Mouse (Mus musculus) adipocyte (in vitro differentiated cells): ENCODE measurements around the gene Map3k5.
"Not testable (repeated sequence)": the region's sequence is repeated elsewhere in the genome, so short reads cannot be mapped to it uniquely, and the experiment has no call there.

Experiments
- DNase-seq: peaks from one replicate; pipeline ENCODE4 v3.0.0-alpha.2; 2016; ENCODE audit warnings: low spot score

Gene Map3k5

GRCm38 (mm10) chr10:19934384-19935294 is at the start of gene Map3k5:
TSS of gene Map3k5 (plus strand) at chr10:19934472.
- DNase-seq, result no peak

DNA sequence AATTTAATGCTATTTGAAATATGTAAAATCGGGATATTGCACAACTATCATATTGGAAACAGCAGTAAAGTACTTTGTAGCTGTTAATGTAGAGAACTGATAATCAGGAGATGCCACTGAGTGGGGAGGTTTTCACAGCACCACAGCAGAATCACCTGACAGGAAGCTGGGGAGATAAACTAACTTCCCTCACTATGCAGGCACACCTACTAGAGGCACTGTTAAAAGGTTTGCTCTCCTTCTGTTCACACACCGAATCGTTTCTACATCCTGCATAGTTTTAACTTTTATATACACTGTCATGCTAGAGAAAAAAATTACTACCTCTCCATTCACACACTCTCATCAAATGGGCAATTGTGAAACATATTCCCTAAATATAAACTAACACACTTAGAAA is 48.0 kb upstream of the Map3k5 start:
- DNase-seq, result no peak

- DNase-seq, result no peak
These were observed 44.4 kb upstream of the Map3k5 start for GRCm38 (mm10) chr10:19889908-19890307.

GRCm38 (mm10) chr10:19891686-19892085 is 42.6 kb upstream of the Map3k5 start:
- no peak for DNase-seq

DNA sequence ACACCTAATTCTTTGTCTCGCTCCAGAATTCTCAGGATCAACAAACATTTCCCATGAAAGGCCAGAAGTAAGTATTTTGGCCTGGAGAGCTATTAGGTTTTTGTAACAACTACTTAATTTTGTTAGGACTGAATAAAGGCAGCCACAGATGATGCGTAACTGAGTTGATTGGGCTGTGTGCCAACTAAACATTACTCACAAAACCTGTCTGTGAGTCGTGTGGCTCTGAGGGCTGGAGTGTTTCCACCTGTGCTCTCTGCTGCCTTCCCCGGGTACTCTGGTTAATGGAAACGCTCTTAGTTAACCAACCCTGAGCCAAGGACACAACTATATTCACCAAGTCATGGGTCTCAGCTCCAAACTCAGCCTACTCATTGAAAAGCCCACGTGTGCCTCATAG is 41.1 kb upstream of the Map3k5 start:
- DNase-seq, result no peak

DNA sequence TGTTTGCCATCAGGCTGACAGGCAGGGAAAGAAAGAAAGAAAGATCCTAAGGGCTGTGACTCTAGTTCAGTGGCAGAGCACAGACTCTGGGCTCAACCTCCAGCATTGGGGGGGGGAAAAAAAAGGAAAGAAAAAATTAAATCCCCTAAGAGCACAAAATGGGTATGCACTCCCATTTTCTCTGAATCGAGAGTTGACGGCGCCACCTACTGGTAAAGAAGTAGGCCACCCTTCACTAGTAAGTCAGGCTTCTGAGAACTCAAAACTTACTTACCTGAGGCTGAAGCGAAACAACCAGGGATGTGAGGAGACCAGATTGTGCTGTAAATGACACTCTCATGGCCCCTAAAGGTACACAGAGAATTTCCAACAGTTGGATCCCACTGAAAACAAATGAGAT is 40.3 kb upstream of the Map3k5 start:
- DNase-seq, result peak; percentile 59

DNA sequence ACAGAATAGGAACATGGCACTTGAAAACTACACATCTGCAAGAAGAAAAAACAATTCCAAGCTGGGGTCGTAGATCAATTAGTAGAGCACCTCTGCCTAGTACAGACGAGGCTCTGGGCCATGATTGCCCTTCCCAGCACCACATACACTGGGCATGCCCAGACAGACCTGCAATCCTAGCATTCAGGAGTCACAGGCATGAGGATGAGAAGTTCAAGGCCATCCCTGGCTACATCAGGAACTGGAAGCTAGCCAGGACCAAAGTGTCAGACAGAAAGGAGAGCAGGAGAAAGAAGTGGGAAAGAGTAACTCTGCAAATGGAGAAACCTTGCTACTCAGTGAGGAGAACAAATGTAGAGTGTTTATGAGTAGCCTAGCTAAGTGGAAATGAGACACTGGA is 34.1 kb upstream of the Map3k5 start:
- no peak for DNase-seq

DNA sequence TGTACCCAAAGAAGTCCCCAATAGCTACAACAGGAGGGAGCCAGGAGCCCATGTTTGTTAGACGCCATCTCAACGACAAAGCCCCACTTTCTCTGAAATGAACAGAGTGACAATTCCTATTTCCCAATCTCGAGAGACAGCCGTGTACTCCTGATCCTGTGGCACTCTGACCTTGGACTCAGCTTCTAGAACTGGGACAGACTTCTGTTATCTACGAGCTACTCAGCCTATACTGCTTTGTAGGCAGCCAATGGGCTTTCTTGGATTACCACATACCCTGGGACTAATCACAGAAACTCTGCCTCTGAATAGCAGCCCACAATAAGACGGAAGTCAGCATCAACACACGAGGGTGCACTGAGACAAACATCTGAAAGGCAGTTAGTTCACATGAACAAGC is 32.3 kb upstream of the Map3k5 start:
- no peak for DNase-seq

GRCm38 (mm10) chr10:19904077-19904820 is 30.0 kb upstream of the Map3k5 start:
- DNase-seq, result no peak

GRCm38 (mm10) chr10:19907246-19907804 is 26.9 kb upstream of the Map3k5 start, which contains the start of gene Pex7:
TSS of gene Pex7 (minus strand) at chr10:19907689.
- peak; percentile 94 for DNase-seq

GRCm38 (mm10) chr10:19908076-19908475 is 26.2 kb upstream of the Map3k5 start:
- DNase-seq, result no peak

DNA sequence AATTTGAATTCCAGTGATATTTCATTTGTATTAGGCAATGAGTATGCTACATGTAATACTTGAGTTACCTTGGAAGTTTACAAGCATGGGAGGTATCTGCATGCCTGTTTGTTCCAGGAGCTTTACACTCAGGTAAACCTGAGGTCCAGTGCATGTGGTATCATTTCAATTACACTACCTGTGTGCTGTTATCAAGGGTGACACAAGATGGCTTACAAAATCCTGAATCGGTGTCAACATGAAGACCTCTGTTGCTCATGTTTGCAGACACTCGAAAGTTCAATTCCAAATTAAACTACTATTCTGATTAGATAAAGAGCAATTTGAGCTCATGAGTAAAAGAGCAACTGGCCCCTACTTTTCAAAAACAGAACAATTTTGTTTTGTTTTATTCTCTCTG is 23.8 kb upstream of the Map3k5 start:
- DNase-seq, result no peak

DNA sequence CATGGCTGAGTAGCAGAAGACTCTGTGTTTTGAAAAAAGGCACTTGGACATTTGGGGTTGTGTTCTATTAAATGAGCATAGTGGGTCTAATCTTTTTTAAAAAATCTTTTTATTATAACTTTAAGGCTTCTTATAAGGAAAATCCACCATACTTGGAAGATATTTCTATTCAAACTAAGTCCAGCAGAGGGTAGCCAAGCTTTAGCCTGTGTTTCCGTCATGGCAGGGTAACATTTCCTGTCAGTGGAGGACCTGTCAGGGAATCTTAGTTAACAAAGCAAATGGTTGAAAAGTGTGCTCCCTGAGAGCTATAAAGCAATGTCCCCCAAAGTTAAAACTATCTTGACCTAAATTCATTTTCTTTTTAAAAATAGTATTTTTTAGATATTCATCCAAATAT is 22.7 kb upstream of the Map3k5 start:
- peak; percentile 58 for DNase-seq

DNA sequence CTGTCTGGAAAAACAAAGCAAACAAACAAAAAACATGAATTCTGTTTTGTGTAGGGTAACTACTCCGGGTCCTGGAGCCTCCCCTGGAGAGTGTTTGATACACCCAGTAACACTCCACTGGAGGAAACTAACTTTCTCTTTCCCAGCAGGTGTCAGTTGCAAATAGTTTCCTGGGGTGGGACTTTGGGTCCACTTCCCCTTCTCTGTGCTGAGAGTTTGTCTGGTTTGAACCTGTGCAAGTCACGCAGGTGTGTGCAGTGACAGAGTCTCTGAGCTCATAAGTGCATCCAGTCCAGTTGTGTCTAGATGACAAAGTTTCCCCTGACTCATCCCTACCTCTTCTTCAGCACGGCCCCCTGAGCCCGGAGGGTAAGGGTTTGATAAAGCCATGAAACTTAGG is 20.5 kb upstream of the Map3k5 start:
- no peak for DNase-seq

DNA sequence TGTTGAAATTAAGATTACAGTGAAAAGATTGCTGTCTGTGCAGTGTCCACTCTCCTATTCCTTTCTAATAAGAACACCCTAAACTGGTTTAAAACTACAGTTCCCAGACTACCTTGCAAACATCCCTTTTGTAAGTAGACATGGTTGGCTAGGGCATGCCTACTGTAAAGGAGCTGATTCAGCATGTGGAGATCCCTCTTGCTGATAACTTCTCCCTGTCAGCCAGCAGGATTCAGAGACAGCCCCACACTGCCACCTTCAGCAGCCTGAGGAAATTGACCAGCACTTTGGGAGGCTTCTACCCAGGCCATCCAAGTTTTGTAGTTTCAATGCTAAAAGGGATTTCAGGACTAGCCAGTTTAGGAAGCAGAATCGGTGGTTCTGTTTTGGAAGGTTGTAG is 19.0 kb upstream of the Map3k5 start:
- DNase-seq, result peak; percentile 76

GRCm38 (mm10) chr10:19922410-19922809 is 11.9 kb upstream of the Map3k5 start:
- DNase-seq, result no peak

DNA sequence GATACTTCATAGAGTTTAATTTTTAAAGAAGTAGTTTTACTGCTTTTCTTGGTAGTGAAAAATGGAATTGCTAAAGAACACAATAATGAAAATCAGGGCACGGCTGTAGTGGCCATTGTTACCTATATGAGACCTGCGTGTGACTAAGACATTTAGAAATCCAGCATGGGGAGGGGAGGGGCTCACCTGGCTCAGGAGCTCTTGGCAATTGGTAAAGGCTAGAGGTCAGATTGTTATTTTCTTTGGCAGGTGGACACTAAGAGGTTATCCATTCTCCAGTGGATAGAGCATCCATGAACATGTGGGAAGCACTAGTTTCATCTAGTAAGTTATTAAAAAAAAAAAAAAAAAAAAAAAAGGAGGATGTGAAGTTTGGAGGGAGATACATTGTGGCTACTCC is 10.0 kb upstream of the Map3k5 start:
- DNase-seq, result no peak

- not testable (repeated sequence) for DNase-seq
These were observed 7.8 kb upstream of the Map3k5 start for GRCm38 (mm10) chr10:19926391-19926897.

GRCm38 (mm10) chr10:19928205-19928604 is 6.1 kb upstream of the Map3k5 start:
- no peak for DNase-seq

GRCm38 (mm10) chr10:19932986-19933385 is 1.3 kb upstream of the Map3k5 start:
- DNase-seq, result no peak

DNA sequence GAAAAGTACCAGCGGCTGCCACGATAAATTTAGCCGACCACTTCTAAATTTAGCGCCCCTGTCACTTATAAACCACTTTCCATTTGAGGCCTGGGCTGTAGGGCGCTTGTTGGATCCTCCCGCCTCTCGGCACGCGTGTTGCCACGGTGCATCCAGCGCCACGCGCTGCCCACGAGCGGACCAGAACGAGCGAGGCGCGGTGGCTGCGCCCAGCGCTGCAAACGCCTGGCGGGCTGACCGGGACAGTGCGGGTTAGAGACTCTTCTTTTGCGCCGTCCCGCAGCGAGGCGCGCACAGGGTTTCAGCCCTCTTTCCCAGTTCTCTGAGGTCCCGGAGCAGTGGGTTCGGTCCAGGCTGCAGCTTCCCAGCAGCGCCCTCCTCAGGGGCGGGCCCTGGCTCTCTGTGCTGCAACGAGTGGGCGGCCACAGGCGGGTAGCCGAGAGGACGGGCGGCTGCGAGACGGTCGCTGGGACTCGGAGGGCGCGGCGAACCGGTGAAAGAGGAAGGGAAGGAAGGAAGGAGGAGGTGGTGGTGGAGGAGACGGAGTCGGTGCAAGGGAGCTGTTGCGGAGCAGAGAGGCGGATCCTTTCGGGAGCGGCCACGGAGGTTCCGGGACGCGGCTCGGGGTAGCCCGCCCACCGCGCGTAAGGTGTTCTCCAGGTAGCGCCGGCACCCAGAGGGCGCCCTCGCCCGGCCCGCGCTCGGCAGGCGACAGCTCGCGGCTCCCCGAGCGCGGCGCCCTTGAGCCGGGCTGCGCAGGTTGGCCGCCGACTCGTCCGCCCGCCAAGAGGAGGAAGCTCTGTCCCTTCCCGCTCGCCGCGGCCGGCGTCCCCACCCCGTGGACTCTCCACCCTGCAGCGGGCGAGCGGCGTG is 525 bp upstream of the Map3k5 start:
- DNase-seq, result peak; percentile 66

- no peak for DNase-seq
These were observed 987 bp downstream of the Map3k5 start for GRCm38 (mm10) chr10:19935295-19935623.
